ENCODE assay signal across 8 mouse cellular contexts in genomic region chr1:161034435-161035280, GRCm38 (mm10). TPM values are rescaled to one million over a fixed set of nuclear protein-coding genes. Genes with fewer than 3 reads are reported as not detected.
DNase-seq lines count a peak whose midpoint lies in the region; ATAC-seq and TF ChIP-seq lines count a peak whose summit lies in the region.

Gene Zbtb37, minus strand, starts transcription at chr1:161034849.

- H3K4me2 ChIP-seq in forebrain, embryonic 14.5 days (ENCODE audit: low read length): peak within 1 kb of the TSS; percentile 95

- DNase-seq in ES-CJ7 (ENCODE audit: low read depth, low spot score): peak; percentile 100
- peak; percentile 97 for DNase-seq in cerebellum, adult 11 months
- peak; percentile 99 for DNase-seq in forebrain, embryonic 14.5 days (ENCODE audit: low spot score)
- DNase-seq in heart, postnatal 25 days (ENCODE audit: low spot score): peak; percentile 96
- peak; percentile 97 to 98 for DNase-seq in layer of hippocampus, adult 18-20 months (ENCODE audit: low spot score in 2 of 2)
- DNase-seq in lung, adult 2 months: peak; percentile 97
- DNase-seq in thymus, adult 18-20 months: peak; percentile 99

- peaks cover 62% of the 10 kb centered on the region for H3K36me3 ChIP-seq in forebrain, embryonic 14.5 days (ENCODE audit: control insufficient read depth, insufficient read depth, low read length)

- H3K9ac ChIP-seq in forebrain, embryonic 14.5 days (ENCODE audit: low read length): peak within 1 kb of the TSS; percentile 85

- intact Hi-C loops in heart, postnatal 25 days (cut with DNase I): loop anchor here (5.0 kb wide), 2 partner anchors 98 to 242 kb away; partner anchors contain the start of genes Klhl20 and Rabgap1l

- peak; percentile 100 for TF ChIP-seq POLR2A in lung, adult 2 months (IDR thresholded peaks at IDR 0.05; ENCODE audit: borderline replicate concordance, extremely low read depth, low read depth, low read length)

- ATAC-seq in forebrain, embryonic 14.5 days: peak; percentile 93
- peak; percentile 91 for ATAC-seq in neutrophil, adult 5-6 weeks (ENCODE audit: extremely low read depth, insufficient number of reproducible peaks, low FRiP score, poor library complexity, severe bottlenecking)

- H3K27me3 ChIP-seq in forebrain, embryonic 14.5 days (replicated peaks; ENCODE audit: control insufficient read depth, insufficient read depth, low read length): no peaks in the 10 kb centered on the region

- H3K9me3 ChIP-seq in forebrain, embryonic 14.5 days (replicated peaks; ENCODE audit: control insufficient read depth, low read length): no peaks in the 10 kb centered on the region

- no peak for TF ChIP-seq CTCF in lung, adult 2 months (IDR thresholded peaks at IDR 0.05; ENCODE audit: insufficient read depth, low read length)

- H3K27ac ChIP-seq in forebrain, embryonic 14.5 days (ENCODE audit: low read depth, low read length): peak within 1 kb of the TSS; percentile 89

- peaks cover 18% of the 10 kb centered on the region for H3K4me1 ChIP-seq in forebrain, embryonic 14.5 days (ENCODE audit: control insufficient read depth, insufficient read depth, low read length)
- H3K4me1 ChIP-seq in lung, adult 2 months (ENCODE audit: control insufficient read depth, insufficient read depth, low read length): peaks cover 13% of the 10 kb centered on the region

- 2% methylated on average over 69 of the region's 76 CpGs for WGBS in forebrain, embryonic 14.5 days
- WGBS in lung, adult 2 months: under 1% methylated on average over 75 of the region's 76 CpGs

- H3K4me3 ChIP-seq in forebrain, embryonic 14.5 days (ENCODE audit: low read depth, low read length): peak within 1 kb of the TSS; percentile 62
- H3K4me3 ChIP-seq in lung, adult 2 months (replicated peaks; ENCODE audit: extremely low read depth, low read depth, low read length): peak within 1 kb of the TSS; percentile 96

RNA-seq across cellular contexts. Expression of gene Zbtb37, which starts in this region (rescaled TPM):
- 10.5 and 17.8 TPM in 2 replicates for polyA plus RNA-seq in forebrain, embryonic 14.5 days (2014; fragmentation: Nextera tagmentation; extraction: Ambion mirVana)
- total RNA-seq in heart, postnatal 25 days (2021): 10 to 100 TPM; 10.3 to 12.0 TPM
- 10 to 100 TPM; 17.2 to 18.3 TPM for total RNA-seq in layer of hippocampus, adult 18-20 months (2021)
- polyA plus RNA-seq in lung, adult 2 months (2012; rRNA removed): 1.4 and 3.4 TPM in 2 replicates
- 31.7 and 32.7 TPM in 2 replicates for total RNA-seq in neutrophil, adult 5-6 weeks (2017)

Comparison
In these comparisons a context has a peak if more than half of its experiments do, and no peak if none do; other contexts are left out.
1. Peak in every context shown above with its lines: DNase-seq, ATAC-seq, H3K4me3 ChIP-seq and H3K27ac ChIP-seq.